Mouse (Mus musculus) lung, embryonic 14.5 days (tissue): Measurements from ENCODE around the gene Aar2. TPM values are rescaled to one million over a fixed set of nuclear protein-coding genes. Genes with fewer than 3 reads are reported as not detected.

ENCODE experiments used
- ATAC-seq: fragments of 200-750 bp; cut with Nextera tagmentation; 2 replicates; pipeline ENCODE4 v1.8.0; 2017; ENCODE audit warnings: mild to moderate bottlenecking, moderate TSS enrichment, moderate library complexity; ENCODE audit not compliant: insufficient read depth
- DNase-seq: peaks from one replicate; pipeline ENCODE4 v3.0.0-alpha.2; 2015
- H3K27ac ChIP-seq: fragments of 300-500 bp; sonication (generic); 2 replicates; pipeline ENCODE4 v1.5.1; 2014; ENCODE audit warnings: low read depth, mild to moderate bottlenecking, moderate library complexity
- H3K27me3 ChIP-seq: fragments of 300-500 bp; sonication (generic); 2 replicates; pipeline ENCODE4 v1.6.1; 2014; ENCODE audit warnings: low read length, control low read depth; ENCODE audit not compliant: insufficient read depth
- H3K36me3 ChIP-seq: fragments of 300-500 bp; sonication (generic); 2 replicates; pipeline ENCODE4 v1.6.1; 2014; ENCODE audit warnings: control low read depth; ENCODE audit not compliant: insufficient read depth
- H3K4me1 ChIP-seq: fragments of 300-500 bp; sonication (generic); 2 replicates; pipeline ENCODE4 v1.6.1; 2014; ENCODE audit warnings: antibody characterized with exemption, control low read depth; ENCODE audit not compliant: insufficient read depth
- H3K4me2 ChIP-seq: fragments of 300-500 bp; sonication (generic); 2 replicates; pipeline ENCODE4 v1.6.1; 2014; ENCODE audit warnings: mild to moderate bottlenecking
- H3K4me3 ChIP-seq: fragments of 300-500 bp; sonication (generic); 2 replicates; pipeline ENCODE4 v1.5.1; 2014; ENCODE audit warnings: low read depth, low read length
- H3K9ac ChIP-seq: fragments of 300-500 bp; sonication (generic); 2 replicates; pipeline ENCODE4 v1.6.1; 2014
- H3K9me3 ChIP-seq: fragments of 300-500 bp; sonication (generic); 2 replicates; pipeline ENCODE4 v1.6.1; 2016; ENCODE audit warnings: low read depth, low read length, control low read depth
- CTCF ChIP-seq: IDR thresholded peaks from 2 replicates; pipeline ENCODE4 v1.5.1; 2016; ENCODE audit warnings: antibody characterized with exemption, low read depth
- WGBS: fragments of 180-500 bp; shearing (Covaris S2); extraction: QIAGEN DNeasy Blood & Tissue Kit; methylation state at CpG from one replicate; pipeline ENCODE4 v1.1.7; 2014; 5-methylcytosine and 5-hydroxymethylcytosine counted together
- polyA plus RNA-seq: library from polyadenylated mRNA; unstranded; fragments of >200 nt; fragmentation: Nextera tagmentation; extraction: Ambion mirVana; gene quantifications from 2 replicates; pipeline ENCODE4 v1.2.1, GENCODE M21; 2014

Gene Aar2
- polyA plus RNA-seq, 1 experiment from 2014 or later: 39.0 TPM

- no peak overlapping the region for H3K27ac ChIP-seq
- no peaks in the 10 kb centered on the region for H3K9me3 ChIP-seq
- 52% methylated on average over 2 of the region's 2 CpGs for WGBS
- no peak overlapping the region for H3K4me2 ChIP-seq
- no peak for TF ChIP-seq CTCF
- H3K4me1 ChIP-seq: no peaks in the 10 kb centered on the region
- DNase-seq (no peak), ATAC-seq (no peak)
- H3K4me3 ChIP-seq: no peak overlapping the region
- no peaks in the 10 kb centered on the region for H3K27me3 ChIP-seq
- H3K9ac ChIP-seq: no peak overlapping the region
- H3K36me3 ChIP-seq: no peaks in the 10 kb centered on the region
These were observed 14.2 kb upstream of the Aar2 start for GRCm38 (mm10) chr2:156533160-156533559.

GRCm38 (mm10) chr2:156538817-156539555 is 8.4 kb upstream of the Aar2 start:
- no peak overlapping the region for H3K9ac ChIP-seq
- no peak overlapping the region for H3K27ac ChIP-seq
- WGBS: 70% methylated on average over 7 of the region's 7 CpGs
- no peak for ATAC-seq
- H3K4me3 ChIP-seq: no peak overlapping the region
- no peak overlapping the region for H3K4me2 ChIP-seq
- no peaks in the 10 kb centered on the region for H3K4me1 ChIP-seq
- no peaks in the 10 kb centered on the region for H3K27me3 ChIP-seq
- no peaks in the 10 kb centered on the region for H3K9me3 ChIP-seq
- no peaks in the 10 kb centered on the region for H3K36me3 ChIP-seq
- no peak for TF ChIP-seq CTCF
- DNase-seq: no peak

GRCm38 (mm10) chr2:156540991-156541390 is 6.4 kb upstream of the Aar2 start:
- no peak overlapping the region for H3K27ac ChIP-seq

GRCm38 (mm10) chr2:156542410-156542809 is 5.0 kb upstream of the Aar2 start:
- H3K9ac ChIP-seq: no peak overlapping the region
- no peaks in the 10 kb centered on the region for H3K9me3 ChIP-seq
- WGBS: 64% methylated on average over 8 of the region's 8 CpGs
- no peak for TF ChIP-seq CTCF
- no peaks in the 10 kb centered on the region for H3K36me3 ChIP-seq
- H3K4me3 ChIP-seq: no peak overlapping the region
- no peak overlapping the region for H3K4me2 ChIP-seq
- no peak for ATAC-seq
- H3K27ac ChIP-seq: no peak overlapping the region
- no peak for DNase-seq
- no peaks in the 10 kb centered on the region for H3K27me3 ChIP-seq
- peaks cover 3% of the 10 kb centered on the region; the same call in 1 of the 2 replicates for H3K4me1 ChIP-seq

More at GRCm38 (mm10) chr2:156540991-156541390, 6.4 kb upstream of the Aar2 start:
- WGBS: 85% methylated on average over 7 of the region's 7 CpGs
- ATAC-seq (no peak), DNase-seq (no peak)
- no peak for TF ChIP-seq CTCF
- Histone ChIP-seq H3K36me3 (no peaks in the 10 kb centered on the region), H3K27me3 (no peaks in the 10 kb centered on the region), H3K4me1 (no peaks in the 10 kb centered on the region), H3K4me2 (no peak overlapping the region), H3K9ac (no peak overlapping the region), H3K9me3 (no peaks in the 10 kb centered on the region), H3K4me3 (no peak overlapping the region)

- Histone ChIP-seq H3K36me3 (no peaks in the 10 kb centered on the region), H3K9me3 (no peaks in the 10 kb centered on the region), H3K4me3 (no peak overlapping the region), H3K4me1 (peaks cover 8% of the 10 kb centered on the region), H3K4me2 (no peak overlapping the region), H3K27me3 (no peaks in the 10 kb centered on the region), H3K9ac (no peak overlapping the region), H3K27ac (no peak overlapping the region)
- TF ChIP-seq CTCF: no peak
- ATAC-seq (no peak), DNase-seq (no peak)
- 64% methylated on average over 3 of the region's 3 CpGs for WGBS
These were observed 3.6 kb upstream of the Aar2 start for GRCm38 (mm10) chr2:156543804-156544203.

GRCm38 (mm10) chr2:156552421-156552820 is 5.0 kb downstream of the Aar2 start:
- no peak overlapping the region for H3K27ac ChIP-seq
- H3K4me1 ChIP-seq: peaks cover 5% of the 10 kb centered on the region; the same call in 1 of the 2 replicates
- ATAC-seq: no peak
- 88% methylated on average over 4 of the region's 4 CpGs for whole genome bisulfite sequencing
- no peak for TF ChIP-seq CTCF
- H3K27me3 ChIP-seq: no peaks in the 10 kb centered on the region
- H3K4me3 ChIP-seq: no peak overlapping the region
- H3K9ac ChIP-seq: no peak overlapping the region
- H3K4me2 ChIP-seq: no peak overlapping the region
- DNase-seq: no peak
- peaks cover 53% of the 10 kb centered on the region for H3K36me3 ChIP-seq
- no peaks in the 10 kb centered on the region for H3K9me3 ChIP-seq

- no peak overlapping the region for H3K4me2 ChIP-seq
- WGBS: 32% methylated on average over 2 of the region's 2 CpGs
These were observed 14.4 kb downstream of the Aar2 start for GRCm38 (mm10) chr2:156561808-156562207.

More at GRCm38 (mm10) chr2:156561808-156562207, 14.4 kb downstream of the Aar2 start:
- no peaks in the 10 kb centered on the region for H3K9me3 ChIP-seq
- ATAC-seq (no peak), DNase-seq (no peak)
- H3K4me3 ChIP-seq: no peak overlapping the region
- no peaks in the 10 kb centered on the region for H3K27me3 ChIP-seq
- no peaks in the 10 kb centered on the region for H3K4me1 ChIP-seq
- H3K27ac ChIP-seq: no peak overlapping the region
- peaks cover 61% of the 10 kb centered on the region for H3K36me3 ChIP-seq
- TF ChIP-seq CTCF: no peak
- no peak overlapping the region for H3K9ac ChIP-seq
